Mouse (Mus musculus): ENCODE measurements at regions not wholly inside any gene's neighbourhood (a gene's known extent, or its start where the extent isn't known, plus 50 kb on each side); places are given as distances from the start of the nearest gene placed in this dataset.
"Not testable (repeated sequence)": the region's sequence is repeated elsewhere in the genome, so short reads cannot be mapped to it uniquely, and the experiment has no call there.

DNA sequence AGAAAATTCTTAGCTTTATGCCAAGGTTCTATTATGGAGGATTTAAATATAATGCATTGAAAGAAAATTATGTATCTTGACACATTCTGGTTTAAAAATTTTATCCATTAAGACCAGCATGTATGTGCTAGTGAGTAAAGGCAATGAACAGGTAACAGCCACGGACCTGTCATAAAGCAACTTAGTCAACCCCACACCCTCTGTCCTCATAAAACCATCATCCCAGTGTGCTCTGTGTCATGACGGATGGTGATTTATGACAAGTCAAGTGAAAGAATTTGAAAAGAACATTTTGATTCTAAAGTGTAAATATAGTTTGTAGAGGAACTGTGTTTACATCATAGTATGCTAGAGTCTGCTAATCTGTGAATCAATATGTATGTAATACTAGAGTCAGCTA, 946.3 kb upstream of the Cypt12 start:
- no peak for DNase-seq

DNA sequence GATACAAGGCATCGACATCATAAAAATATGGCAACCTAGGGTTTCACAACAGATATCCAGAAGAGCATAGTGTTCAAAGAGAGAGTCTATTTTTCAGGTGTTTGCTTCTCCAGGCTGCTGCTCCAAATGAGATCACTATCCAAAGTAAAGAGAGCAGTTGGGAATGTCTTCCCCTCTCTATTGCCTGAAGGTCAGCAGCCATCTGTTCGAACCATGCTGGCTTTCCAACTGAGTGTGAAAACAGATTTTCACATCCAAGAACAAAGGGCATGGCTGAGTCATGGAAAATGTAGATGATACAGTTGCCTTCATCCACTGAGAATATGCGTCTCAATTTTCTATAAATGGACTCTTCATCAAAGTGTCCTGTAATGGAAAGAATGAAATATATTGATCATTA, 945.1 kb upstream of the Cypt12 start:
- DNase-seq, result peak; percentile 41

DNA sequence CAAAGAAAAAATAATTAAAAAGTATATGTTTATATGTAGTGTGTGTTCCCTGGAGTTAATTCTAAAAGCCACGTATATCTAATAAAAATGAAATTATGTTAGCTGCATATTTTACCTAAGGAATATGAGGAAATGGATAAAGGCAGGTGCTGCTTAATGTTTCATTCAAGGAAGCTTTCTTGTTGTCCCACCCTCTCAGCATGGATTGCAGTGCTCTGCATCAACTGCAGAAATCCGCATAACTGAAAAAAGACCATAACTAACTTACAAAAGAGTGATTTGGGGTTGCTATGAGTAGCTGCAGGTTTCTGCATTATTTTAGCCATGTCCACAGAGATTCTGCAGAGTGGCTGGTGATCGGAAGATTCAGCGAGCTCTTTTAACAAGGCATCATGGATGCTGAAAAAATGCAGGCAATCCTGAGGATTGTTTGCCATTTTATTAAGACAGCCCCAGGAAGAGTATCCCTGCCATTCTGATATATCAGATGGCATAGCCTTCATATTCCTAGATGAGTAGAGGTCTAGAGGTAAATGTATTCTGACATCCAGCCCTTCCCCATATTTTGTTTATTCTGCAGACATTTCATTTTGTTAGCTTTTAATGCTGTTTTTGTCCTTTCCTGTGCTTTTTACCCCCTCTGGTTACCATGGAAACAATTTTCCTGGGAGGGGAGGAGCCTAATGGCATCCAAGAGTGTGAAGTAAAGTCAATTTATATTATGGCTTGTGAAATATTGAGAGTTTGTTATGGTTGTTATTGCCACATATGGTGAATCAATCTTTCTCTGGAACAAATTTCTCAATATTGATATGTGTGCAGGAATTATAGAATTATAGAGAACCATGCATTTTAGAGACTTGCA, 933.8 kb upstream of the Cypt12 start:
- DNase-seq, result no peak

DNA sequence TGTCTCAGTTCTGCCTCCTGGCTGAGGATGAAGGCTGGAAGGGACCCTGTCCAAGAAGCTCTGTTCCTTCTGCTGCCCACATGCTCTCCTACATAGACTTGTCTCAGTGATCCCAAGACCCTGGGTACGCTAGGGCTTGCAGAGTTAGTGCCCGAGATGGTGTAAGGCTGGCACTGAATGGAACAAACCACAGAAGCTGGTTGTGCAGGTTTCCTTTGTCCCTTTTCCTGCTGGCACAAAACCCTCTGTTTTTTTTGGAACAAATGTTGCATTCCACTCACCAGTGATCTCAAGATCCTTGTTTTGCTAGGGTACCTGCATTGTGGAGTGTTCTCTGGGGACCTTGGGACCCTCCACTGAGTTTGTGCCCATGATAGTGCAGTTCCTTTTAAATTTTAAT, 897.4 kb upstream of the Cypt12 start:
- DNase-seq, result no peak

DNA sequence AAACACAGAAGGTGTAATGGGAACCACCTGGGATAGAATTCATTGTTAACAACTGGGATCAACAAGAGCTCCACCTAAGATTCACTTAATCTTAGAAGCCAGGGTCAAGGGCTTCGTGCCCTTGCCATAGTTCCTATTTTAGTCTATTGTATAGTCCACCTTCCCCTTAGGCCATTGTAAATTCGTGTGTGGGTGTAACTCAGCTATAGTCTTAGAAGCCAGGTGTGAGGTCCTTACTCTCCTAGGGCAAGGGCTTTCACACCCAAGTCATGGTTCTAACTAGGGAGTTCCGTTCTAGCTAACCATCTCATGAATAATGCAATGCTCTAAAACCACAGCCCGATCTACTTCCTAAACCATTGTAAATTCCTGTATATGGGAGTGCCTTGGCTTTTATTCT, 889.8 kb upstream of the Cypt12 start:
- not testable (repeated sequence) for DNase-seq

DNA sequence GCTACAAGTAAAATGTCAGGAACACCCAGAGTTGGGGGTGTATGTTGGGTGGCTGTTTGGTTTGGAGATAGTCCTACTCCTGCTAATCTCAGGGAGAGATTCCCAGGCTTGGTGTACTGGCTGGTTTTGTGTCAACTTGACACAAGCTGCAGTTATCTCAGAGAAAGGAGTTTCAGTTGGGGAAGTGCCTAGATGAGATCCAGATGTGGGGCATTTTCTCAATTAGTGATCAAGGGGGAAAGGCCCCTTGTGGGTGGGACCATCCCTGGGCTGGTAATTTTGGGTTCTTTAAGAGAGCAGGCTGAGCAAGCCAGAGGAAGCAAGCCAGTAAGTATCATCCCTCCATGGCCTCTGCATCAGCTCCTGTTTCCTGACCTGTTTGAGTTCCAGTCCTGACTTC, 841.9 kb upstream of the Cypt12 start:
- DNase-seq, result not testable (repeated sequence)

Measured in cerebellum, adult 11 months (tissue).